Mouse (Mus musculus): Measurements from ENCODE around the gene Aspscr1. TPM values are rescaled to one million over a fixed set of nuclear protein-coding genes. Genes with fewer than 3 reads are reported as not detected.
A peak's percentile ranks its signal among the peaks of the same experiment; 100 is the strongest.
"Not testable (repeated sequence)": the region's sequence is repeated elsewhere in the genome, so short reads cannot be mapped to it uniquely, and the experiment has no call there.

The Aspscr1 gene
- total RNA-seq, 2 experiments from 2014 or later: 33.0 to 33.9 TPM

GRCm38 (mm10) chr11:120728530-120729240 lies 55.9 kb downstream of the Aspscr1 start:
- intact Hi-C loops (cut with DNase I): no loop called here
- DNase-seq (ENCODE audit: low spot score): no peak

DNA sequence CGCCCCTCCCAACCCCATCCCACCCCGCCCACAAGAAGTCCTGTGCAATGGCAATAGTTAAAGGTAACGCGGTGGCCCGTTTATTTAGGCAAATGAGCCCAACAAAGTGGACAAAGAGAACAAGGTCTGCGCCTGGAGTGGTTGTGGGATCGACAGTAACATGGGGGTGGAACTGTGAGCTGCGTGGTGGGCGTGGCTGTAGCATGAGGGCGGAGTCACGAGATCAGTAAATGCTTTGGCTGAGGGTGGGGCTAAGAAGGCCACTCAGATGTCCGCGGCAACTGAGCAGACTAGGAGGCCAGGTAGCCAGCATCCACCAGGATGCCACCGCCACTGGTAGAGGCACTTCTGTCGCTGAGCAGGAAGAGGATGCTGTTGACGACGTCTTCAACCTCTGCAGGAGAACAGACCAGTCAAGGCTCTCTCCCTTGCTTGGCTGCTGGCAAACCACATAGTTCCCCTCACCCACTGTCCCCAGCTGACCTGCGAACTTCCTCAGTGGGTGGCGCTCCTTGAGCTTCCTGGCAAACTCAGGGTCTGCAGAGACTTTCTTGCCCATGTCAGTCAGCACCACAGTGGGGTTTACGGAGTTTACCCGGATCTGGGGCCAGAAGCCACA lies 56.8 kb downstream of the Aspscr1 start:
- intact Hi-C loops (cut with DNase I): not testable (repeated sequence)
- peak; percentile 2 for DNase-seq (ENCODE audit: low spot score)

DNA sequence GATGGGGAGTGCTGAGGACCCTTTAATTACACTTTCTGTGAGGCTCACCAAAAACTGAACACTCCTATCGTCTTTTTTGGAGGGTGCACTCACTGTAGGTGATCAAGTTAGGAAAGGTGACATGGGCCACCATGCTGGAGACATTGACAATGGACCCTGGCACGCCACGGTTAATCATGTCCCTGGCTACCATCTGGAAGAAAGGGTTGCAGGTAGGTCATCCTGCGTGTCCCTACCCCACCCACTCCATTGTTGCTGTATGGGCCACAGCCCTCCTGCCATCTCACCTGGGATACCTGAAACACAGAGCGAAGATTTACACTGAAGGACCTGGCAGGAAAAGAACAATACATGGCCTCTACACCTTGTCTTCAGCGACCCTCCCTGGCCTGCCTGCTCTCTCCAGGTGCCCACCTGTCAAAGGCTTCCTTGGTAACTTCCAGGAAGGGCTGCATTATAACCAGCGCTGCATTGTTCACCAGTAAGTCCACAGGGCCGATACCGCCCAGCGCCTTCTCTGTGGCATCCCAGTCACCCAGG lies 57.6 kb downstream of the Aspscr1 start:
- DNase-seq (ENCODE audit: low spot score): no peak
- intact Hi-C loops (cut with DNase I): no loop called here

GRCm38 (mm10) chr11:120731395-120731794 lies 58.6 kb downstream of the Aspscr1 start:
- DNase-seq (ENCODE audit: low spot score): no peak
- intact Hi-C loops (cut with DNase I): no loop called here

DNA sequence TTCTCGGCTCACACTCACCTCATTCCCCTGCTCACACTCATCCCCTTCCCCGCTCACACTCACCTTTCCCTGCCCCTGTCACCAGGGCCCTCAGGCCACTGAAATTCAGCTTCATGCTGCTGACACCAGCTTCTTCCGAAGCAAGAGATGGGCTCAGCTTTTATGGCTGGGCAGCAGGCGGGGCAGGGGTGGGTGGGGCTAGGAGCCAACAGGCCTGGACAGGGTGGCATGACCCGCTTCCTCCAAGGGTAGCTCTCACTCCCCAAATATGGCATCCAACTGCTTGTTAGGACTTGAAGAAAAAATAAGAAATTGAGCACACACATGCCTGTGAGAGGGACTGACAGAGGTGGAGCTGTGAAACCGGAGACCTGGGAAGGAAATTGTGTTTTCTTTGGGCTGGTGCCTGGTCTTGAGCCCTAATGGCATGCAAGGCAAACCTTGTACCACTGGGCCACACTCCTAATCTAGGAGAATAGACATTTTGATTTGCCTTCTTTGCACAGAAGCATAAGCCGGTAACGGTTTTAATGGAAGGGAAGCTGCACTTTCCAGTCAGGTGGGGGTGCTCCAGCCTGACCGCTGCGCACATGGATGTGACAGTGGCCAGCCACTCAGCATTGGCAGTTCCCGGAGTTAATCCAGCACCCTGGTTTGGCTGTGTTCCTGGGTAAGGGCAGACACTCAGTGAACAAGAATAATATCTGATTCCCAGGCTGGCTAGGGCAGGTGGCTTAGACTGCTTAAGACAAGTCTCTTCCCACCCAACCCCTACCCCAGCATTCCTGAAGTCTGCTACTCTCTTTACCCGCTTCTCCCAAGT lies 59.3 kb downstream of the Aspscr1 start, which contains the start of gene Cbr2:
Gene Cbr2, minus strand, starts transcription at position 257 of the 823 bp plus-strand sequence.
- DNase-seq (ENCODE audit: low spot score): no peak
- intact Hi-C loops (cut with DNase I): no loop called here

DNA sequence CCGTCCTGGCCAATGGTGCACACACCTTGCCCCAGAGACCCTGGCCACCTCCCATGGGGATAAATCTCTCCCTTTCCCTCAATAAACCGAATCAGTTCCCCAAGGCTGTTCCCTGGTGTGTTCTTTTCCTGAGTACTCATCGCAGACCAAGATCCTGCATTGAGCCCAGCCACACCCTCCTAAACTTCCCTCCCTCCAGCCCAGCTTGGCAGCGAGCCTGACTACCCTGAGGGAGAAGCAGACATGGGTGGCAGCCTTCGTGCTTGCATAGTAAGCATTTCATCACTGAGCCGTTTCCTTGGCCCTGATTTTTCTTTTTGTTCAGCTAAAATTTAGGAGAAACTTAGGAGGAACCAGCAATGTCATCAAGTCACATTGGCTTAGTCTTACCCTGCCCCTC lies 60.7 kb downstream of the Aspscr1 start:
- intact Hi-C loops (cut with DNase I): no loop called here
- peak; percentile 46 for DNase-seq (ENCODE audit: low spot score)

GRCm38 (mm10) chr11:120736424-120736823 lies 63.7 kb downstream of the Aspscr1 start:
- no peak for DNase-seq (ENCODE audit: low spot score)
- intact Hi-C loops (cut with DNase I): no loop called here

- intact Hi-C loops (cut with DNase I): no loop called here
- no peak for DNase-seq (ENCODE audit: low spot score)
These were observed 68.2 kb downstream of the Aspscr1 start for GRCm38 (mm10) chr11:120740981-120741380.

GRCm38 (mm10) chr11:120744121-120744701 lies 71.4 kb downstream of the Aspscr1 start:
- intact Hi-C loops (cut with DNase I): no loop called here
- no peak for DNase-seq (ENCODE audit: low spot score)

DNA sequence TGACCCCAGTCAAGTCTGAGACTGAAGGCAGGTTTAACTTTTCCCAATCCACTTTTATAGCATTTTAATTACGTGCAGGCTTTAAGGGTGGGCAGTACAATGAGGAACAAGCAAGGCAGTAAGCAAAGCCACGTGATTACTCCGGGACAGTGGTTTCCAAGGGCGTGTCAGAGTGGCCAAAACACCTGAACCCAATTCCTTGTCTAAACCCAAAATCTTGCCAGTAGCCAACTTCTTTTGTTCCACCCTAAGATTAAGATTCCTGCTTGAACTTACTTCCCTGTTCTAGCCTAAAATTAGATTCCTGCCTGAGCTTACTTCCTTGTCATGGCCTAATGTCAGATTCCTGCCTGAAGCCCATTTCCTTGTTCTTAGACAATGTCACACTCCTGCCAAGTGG lies 75.2 kb downstream of the Aspscr1 start:
- intact Hi-C loops (cut with DNase I): no loop called here
- no peak for DNase-seq (ENCODE audit: low spot score)

DNA sequence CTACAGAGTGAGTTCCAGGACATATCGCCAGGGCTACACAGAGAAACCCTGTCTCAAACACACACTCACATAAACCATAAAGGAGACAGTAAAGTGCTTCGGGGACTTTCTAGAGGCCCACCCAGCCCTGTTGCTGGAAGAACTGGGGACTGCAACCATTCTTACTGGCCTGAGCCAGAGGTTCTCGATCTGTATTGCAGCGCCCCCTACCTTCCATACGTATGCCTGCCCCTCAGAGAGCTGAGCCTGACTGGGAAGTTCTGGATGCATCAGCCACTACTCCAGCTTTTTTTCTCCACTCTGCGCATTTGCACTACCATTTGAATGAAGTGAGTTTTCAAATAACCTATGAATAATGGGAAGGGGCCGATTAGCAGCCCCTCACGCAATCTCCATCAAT lies 76.7 kb downstream of the Aspscr1 start:
- DNase-seq (ENCODE audit: low spot score): no peak
- intact Hi-C loops (cut with DNase I): no loop called here

GRCm38 (mm10) chr11:120751606-120752005 lies 78.8 kb downstream of the Aspscr1 start:
- no peak for DNase-seq (ENCODE audit: low spot score)
- intact Hi-C loops (cut with DNase I): no loop called here

Small RNAs within 50 kb of the gene (microRNA-seq; reads per million reads assigned to microRNA genes)
- gene Mir6936: not detected

Other genes with a start within 250 kb of the Aspscr1 start
- 10 to 100 TPM; 53.0 to 59.3 TPM for gene Nploc4, start 235.3 kb upstream of the Aspscr1 start, total RNA-seq (2021)
- gene Tspan10, start 230.3 kb upstream of the Aspscr1 start, total RNA-seq (2021): 1 to 10 TPM; 1.4 to 1.6 TPM
- gene Pde6g, start 219.5 kb upstream of the Aspscr1 start, total RNA-seq (2021): under 1 TPM; 0.47 to 0.84 TPM
- 10 to 100 TPM; 53.7 to 56.4 TPM for gene Oxld1, start 214.9 kb upstream of the Aspscr1 start, total RNA-seq (2021)
- 1 to 10 TPM; 7.9 to 8.9 TPM for gene Ccdc137, start 214.9 kb upstream of the Aspscr1 start, total RNA-seq (2021)
- gene Arl16, start 205.4 kb upstream of the Aspscr1 start, total RNA-seq (2021): 10 to 100 TPM; 10.5 to 10.6 TPM
- 100 to 1,000 TPM; 253 to 263 TPM for gene Mrpl12, start 188.4 kb upstream of the Aspscr1 start, total RNA-seq (2021)
- 10 to 100 TPM; 13.1 to 14.8 TPM for gene Slc25a10, start 181.1 kb upstream of the Aspscr1 start, total RNA-seq (2021)
- 1 to 10 TPM; 1.3 to 1.5 TPM for gene Gcgr, start 142.3 kb upstream of the Aspscr1 start, total RNA-seq (2021)
- 10 to 100 TPM; 44.1 to 46.9 TPM for gene Mcrip1, start 123.2 kb upstream of the Aspscr1 start, total RNA-seq (2021)
- not detected for gene Ppp1r27, start 121.8 kb upstream of the Aspscr1 start, total RNA-seq (2021)
- 100 to 1,000 TPM; 228 to 255 TPM for gene P4hb, start 99.7 kb upstream of the Aspscr1 start, total RNA-seq (2021)
- 100 to 1,000 TPM; 142 to 158 TPM for gene Arhgdia, start 91.3 kb upstream of the Aspscr1 start, total RNA-seq (2021)
- 10 to 100 TPM; 49.3 to 52.6 TPM for gene Alyref, start 74.6 kb upstream of the Aspscr1 start, total RNA-seq (2021)
- gene Anapc11, start 74.6 kb upstream of the Aspscr1 start, total RNA-seq (2021): 10 to 100 TPM; 82.6 to 90.3 TPM
- not detected for gene Npb, start 64.5 kb upstream of the Aspscr1 start, total RNA-seq (2021)
- 10 to 100 TPM; 54.2 to 59.3 TPM for gene Pcyt2, start 55.0 kb upstream of the Aspscr1 start, total RNA-seq (2021)
- gene Sirt7, start 47.7 kb upstream of the Aspscr1 start, total RNA-seq (2021): 1 to 10 TPM; 7.7 to 8.3 TPM
- gene Mafg, start 39.4 kb upstream of the Aspscr1 start, total RNA-seq (2021): 10 to 100 TPM; 38.7 to 42.1 TPM
- gene Pycr1, start 29.2 kb upstream of the Aspscr1 start, total RNA-seq (2021): 1 to 10 TPM; 1.6 to 2.3 TPM
- 10 to 100 TPM; 78.3 to 78.8 TPM for gene Myadml2, start 24.8 kb upstream of the Aspscr1 start, total RNA-seq (2021)
- gene Notum, start 11.8 kb upstream of the Aspscr1 start, total RNA-seq (2021): under 1 TPM in 1 of 2 experiments, not detected in 1; 0.20 TPM
- 10 to 100 TPM; 31.2 to 35.7 TPM for gene Cenpx, start 40.8 kb downstream of the Aspscr1 start, total RNA-seq (2021)
- gene Lrrc45, start 41.0 kb downstream of the Aspscr1 start, total RNA-seq (2021): 1 to 10 TPM; 5.6 to 6.2 TPM
- 1 to 10 TPM; 1.2 to 1.8 TPM for gene Rac3, start 48.5 kb downstream of the Aspscr1 start, total RNA-seq (2021)
- gene Dcxr, start 54.3 kb downstream of the Aspscr1 start, total RNA-seq (2021): 1 to 10 TPM; 6.8 to 7.5 TPM
- gene Cbr2, start 59.1 kb downstream of the Aspscr1 start, total RNA-seq (2021): 10 to 100 TPM; 16.7 to 22.1 TPM
- 10 to 100 TPM; 21.2 to 40.2 TPM for gene Hmga1b, start 89.8 kb downstream of the Aspscr1 start, total RNA-seq (2021)
- 10 to 100 TPM; 12.3 to 13.9 TPM for gene Rfng, start 111.2 kb downstream of the Aspscr1 start, total RNA-seq (2021)
- 10 to 100 TPM; 52.2 to 57.0 TPM for gene Gps1, start 111.3 kb downstream of the Aspscr1 start, total RNA-seq (2021)
- 10 to 100 TPM; 26.8 to 27.8 TPM for gene Dus1l, start 123.4 kb downstream of the Aspscr1 start, total RNA-seq (2021)
- gene Fasn, start 151.6 kb downstream of the Aspscr1 start, total RNA-seq (2021): 10 to 100 TPM; 29.8 to 52.8 TPM

All from heart, postnatal 25 days (tissue).